Mouse (Mus musculus): ENCODE measurements around the gene Tm9sf1.
A peak's percentile ranks its signal among the peaks of the same experiment; 100 is the strongest.

Gene Tm9sf1

GRCm38 (mm10) chr14:55643060-55643907 lies at the start of gene Tm9sf1:
TSS of gene Tm9sf1 (minus strand) at chr14:55643806.
- peak; percentile 89 for DNase-seq (ENCODE audit: low spot score)

GRCm38 (mm10) chr14:55689433-55689832 lies 45.8 kb upstream of the Tm9sf1 start:
- no peak for DNase-seq (ENCODE audit: low spot score)

DNA sequence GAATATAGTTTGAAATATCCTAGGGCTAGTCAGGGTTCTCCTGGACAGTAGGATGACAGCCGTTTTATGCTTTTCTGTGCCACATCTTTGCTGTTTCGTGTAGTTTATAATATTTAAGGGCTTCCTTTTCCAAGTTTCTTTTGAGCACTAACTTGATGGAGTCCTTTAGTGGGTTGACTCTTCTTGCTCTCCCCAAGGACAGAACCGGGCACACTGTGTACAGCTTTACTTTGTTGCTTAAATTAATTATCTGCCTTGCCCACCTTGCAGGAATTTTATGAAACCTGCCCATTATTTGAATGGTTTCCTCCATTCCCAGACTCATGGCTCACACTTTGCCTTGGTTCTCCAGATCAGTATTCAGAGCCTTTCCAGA lies 38.5 kb upstream of the Tm9sf1 start:
- no peak for DNase-seq (ENCODE audit: low spot score)

GRCm38 (mm10) chr14:55681160-55682117 lies 37.8 kb upstream of the Tm9sf1 start, which contains the start of gene Tinf2:
TSS of gene Tinf2 (minus strand) at chr14:55681820.
- DNase-seq (ENCODE audit: low spot score), result peak; percentile 90

- no peak for DNase-seq (ENCODE audit: low spot score)
Measured at GRCm38 (mm10) chr14:55677615-55678014, 34.0 kb upstream of the Tm9sf1 start.

DNA sequence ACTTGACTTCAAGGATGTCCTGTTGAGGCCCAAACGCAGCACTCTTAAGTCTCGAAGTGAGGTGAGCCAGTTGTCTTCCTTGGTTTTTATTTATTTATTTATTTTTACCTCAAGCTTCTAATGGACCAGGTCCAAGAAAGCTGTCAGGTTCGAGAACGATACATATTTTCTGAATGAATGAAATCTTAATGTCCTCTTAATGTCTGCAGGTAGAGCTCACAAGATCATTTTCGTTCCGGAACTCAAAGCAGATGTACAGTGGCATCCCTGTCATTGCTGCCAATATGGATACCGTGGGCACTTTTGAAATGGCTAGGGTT lies 29.1 kb upstream of the Tm9sf1 start:
- DNase-seq (ENCODE audit: low spot score), result no peak

GRCm38 (mm10) chr14:55671833-55672740 lies 28.5 kb upstream of the Tm9sf1 start, which contains the start of the genes Gmpr2 and Nedd8:
TSS of gene Gmpr2 (plus strand) at chr14:55671941.
TSS of gene Nedd8 (minus strand) at chr14:55672124.
- peak; percentile 85 for DNase-seq (ENCODE audit: low spot score)

DNA sequence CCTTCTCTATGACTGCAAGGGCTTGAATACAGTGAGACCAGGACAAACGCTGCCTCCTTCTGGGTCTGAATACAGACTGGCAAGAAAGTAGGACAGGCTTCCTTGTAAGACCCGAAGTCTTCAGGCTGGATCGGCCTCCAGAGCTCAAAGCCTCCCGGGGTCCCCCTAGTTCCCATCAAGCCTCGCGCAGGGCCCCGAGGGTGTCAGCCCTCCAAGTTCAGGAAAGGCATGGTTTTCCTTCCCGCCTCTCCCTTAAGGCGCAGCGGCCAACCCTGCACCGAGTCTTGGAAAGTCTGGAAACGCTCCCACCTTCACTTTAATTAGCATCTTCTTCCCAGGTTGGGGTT lies 27.9 kb upstream of the Tm9sf1 start:
- DNase-seq (ENCODE audit: low spot score), result no peak

DNA sequence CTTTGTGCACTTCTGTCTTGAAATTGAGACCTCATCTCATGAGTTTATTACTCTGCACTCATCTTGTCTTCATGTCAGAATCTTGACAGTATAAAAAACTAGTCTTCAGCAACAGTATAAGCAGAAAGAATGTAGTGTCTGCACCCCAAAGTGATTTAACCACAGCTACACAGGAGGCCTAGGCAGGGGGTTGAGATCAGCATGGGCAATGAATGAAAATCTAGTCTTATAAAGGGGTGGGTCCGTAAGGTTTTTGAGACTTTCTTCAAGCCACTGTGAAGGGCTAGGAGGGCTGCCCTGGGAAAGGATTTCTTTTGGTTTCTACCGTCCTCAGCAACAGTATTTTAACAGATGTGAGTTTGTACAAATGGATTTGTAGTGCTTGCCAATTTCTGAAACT lies 17.0 kb upstream of the Tm9sf1 start:
- DNase-seq (ENCODE audit: low spot score), result no peak

DNA sequence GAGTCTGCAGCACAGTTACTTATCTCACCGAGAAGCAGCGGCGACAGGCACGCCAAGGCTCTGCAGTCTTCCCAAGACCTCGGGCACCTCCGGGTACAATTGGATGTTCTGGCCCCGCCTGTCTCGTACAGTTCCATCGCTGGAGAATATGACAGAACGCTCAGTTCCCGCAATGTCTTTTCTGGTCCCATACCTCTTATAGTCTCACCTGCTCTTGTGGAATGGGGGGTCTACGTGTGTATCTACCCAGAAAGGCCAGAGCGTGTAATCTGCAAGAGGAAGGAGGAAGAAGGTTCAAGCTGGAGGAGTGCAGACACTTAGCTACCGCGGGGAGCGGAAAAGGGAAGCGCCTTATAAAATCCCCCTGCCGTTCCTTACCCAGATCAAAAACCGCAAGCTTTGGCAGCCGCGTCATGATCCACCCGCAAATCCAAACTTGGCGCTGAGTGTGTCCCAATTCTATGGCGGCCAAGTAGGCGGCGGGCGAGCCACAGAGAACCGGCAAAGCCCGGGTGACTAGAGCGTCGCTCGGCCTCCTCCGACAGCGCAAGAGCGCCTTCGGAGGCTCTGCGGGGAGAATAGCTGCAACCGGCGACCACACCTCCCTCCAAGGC lies 16.5 kb upstream of the Tm9sf1 start, which contains the start of gene Mdp1:
TSS of gene Mdp1 (minus strand) at position 549 of the 614 bp plus-strand sequence.
- peak; percentile 80 for DNase-seq (ENCODE audit: low spot score)

GRCm38 (mm10) chr14:55658011-55658410 lies 14.4 kb upstream of the Tm9sf1 start:
- DNase-seq (ENCODE audit: low spot score), result no peak

DNA sequence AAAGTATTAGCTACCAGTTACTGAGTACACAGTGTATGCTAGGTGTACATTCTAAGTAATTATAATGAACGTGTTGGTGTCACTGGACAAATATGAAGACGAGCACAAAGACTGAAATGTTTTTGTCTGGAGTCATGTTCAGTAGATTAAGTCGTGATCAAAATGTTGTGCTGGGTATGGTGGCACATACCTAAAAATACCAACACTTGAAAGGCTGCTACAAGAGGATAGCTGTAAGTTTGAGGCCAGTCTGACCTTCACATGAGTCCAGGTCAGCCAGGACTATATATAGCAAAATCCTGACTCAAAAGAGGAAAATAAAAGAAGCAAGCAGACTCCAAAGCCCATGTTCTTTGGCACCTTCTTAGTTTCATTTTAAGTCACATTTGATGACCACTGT lies 13.3 kb upstream of the Tm9sf1 start:
- no peak for DNase-seq (ENCODE audit: low spot score)

- DNase-seq (ENCODE audit: low spot score), result no peak
Measured at GRCm38 (mm10) chr14:55651528-55651927, 7.9 kb upstream of the Tm9sf1 start.

GRCm38 (mm10) chr14:55649884-55650283 lies 6.3 kb upstream of the Tm9sf1 start, which contains the start of gene Tssk4:
TSS of gene Tssk4 (plus strand) at chr14:55650184.
- DNase-seq (ENCODE audit: low spot score), result no peak

GRCm38 (mm10) chr14:55644261-55644888 lies 769 bp upstream of the Tm9sf1 start:
- DNase-seq (ENCODE audit: low spot score), result no peak

DNA sequence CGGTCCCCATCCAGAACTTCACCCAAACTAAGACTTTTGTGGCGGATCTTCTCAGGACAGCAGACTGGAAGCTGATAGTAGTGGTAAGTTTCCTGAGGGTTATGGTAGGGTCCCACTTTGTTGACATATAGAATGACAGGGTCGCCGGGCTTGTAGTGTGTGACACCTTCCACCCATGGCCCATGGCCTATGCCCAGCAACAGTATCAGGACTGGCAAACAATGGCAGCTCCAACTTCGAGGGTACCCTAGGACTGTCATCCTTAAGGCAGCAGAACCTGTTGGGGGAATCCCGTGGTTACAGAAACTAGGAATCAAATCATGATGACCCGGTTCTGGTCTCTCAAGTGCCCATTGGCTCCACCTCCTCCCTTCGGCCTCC lies 937 bp downstream of the Tm9sf1 start:
- no peak for DNase-seq (ENCODE audit: low spot score)

GRCm38 (mm10) chr14:55641291-55641690 lies 2.3 kb downstream of the Tm9sf1 start:
- DNase-seq (ENCODE audit: low spot score), result no peak

DNA sequence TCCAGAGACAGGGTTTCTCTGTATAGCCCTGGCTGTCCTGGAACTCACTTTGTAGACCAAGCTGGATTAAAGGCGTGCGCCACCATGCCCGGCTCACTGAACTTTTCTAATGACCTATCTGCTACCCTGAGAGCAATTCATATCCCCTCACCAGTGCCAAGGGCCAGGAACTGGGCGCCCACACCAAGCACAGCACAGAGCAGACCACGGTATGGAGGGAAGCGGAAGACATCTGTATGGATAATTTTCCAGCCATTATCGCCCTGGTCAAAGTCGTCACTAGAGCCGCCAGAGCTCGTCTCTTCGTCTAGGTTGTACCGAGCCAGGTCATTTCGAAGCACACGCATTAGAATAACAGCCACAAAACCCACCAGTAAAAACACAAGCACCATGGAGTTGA lies 2.8 kb downstream of the Tm9sf1 start:
- DNase-seq (ENCODE audit: low spot score), result no peak

GRCm38 (mm10) chr14:55637795-55638194 lies 5.8 kb downstream of the Tm9sf1 start, which contains the start of gene Gm49378:
TSS of gene Gm49378 (minus strand) at chr14:55637895.
- no peak for DNase-seq (ENCODE audit: low spot score)

DNA sequence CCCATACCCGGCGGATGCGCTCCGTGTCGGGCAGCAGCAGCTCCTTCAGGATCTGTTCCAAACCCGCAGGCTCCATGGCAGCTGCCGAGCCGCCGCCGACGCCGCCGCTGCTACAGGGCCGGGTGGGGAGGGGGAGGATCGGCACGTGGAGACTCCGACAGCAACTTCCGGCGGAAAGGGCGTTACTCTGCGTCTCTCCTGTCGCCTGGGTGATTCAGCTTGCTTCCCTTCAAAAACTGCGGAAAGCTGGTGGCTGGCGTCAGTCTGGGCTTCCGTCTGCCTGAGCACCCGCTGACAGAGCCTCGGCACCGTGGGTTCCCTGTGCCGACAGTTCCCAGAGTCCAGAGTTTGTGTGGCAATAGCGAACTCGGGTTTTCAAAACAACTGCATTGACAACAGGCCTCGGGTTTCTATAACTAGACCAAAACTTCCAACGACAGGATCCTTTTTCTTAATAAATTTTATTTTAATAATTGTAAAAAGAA lies 8.0 kb downstream of the Tm9sf1 start, which contains the start of gene Ipo4:
TSS of gene Ipo4 (minus strand) at position 435 of the 485 bp plus-strand sequence.
- peak; percentile 82 for DNase-seq (ENCODE audit: low spot score)

Measured in ovary, postnatal 36 days (tissue).